Mouse (Mus musculus): ENCODE measurements around the gene B9d2.
A peak's percentile ranks its signal among the peaks of the same experiment; 100 is the strongest.

DNA sequence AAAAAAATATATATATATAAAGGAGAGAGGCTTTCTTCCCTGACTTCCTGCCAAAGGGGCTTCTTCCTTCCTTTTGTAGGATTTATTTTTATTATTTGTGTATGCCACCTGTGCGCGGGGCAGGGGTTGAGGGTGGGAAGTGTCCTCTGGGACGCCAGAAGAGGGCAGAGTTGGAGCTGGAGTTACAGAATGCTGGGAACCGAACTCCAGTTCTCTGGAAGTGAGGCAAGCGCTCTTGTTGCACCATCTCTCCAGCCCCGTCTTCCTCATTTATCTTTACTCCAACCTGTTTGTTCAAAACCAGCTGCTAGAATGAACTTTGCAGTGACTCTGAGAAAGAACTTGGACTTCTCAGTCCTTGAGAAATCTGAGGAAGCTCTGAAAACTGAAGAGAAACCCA, 609 bp upstream of the B9d2 start:
- TF ChIP-seq CTCF (IDR thresholded peaks at IDR 0.05; ENCODE audit: low read depth, low read length), result peak; percentile 50
- TF ChIP-seq POLR2A (IDR thresholded peaks at IDR 0.05; ENCODE audit: extremely low read depth, insufficient read depth, low read length), result no peak
